Mouse (Mus musculus) forebrain, embryonic 14.5 days (tissue): ENCODE data around the gene Stat2. TPM values are rescaled to one million over a fixed set of nuclear protein-coding genes. Genes with fewer than 3 reads are reported as not detected.
A peak's percentile ranks its signal among the peaks of the same experiment; 100 is the strongest.

Experiments used
- ATAC-seq: fragments of 200-750 bp; cut with Nextera tagmentation; 2 replicates; pipeline ENCODE4 v1.8.0; 2017; ENCODE audit warnings: mild to moderate bottlenecking, moderate library complexity
- DNase-seq: peaks from one replicate; pipeline ENCODE4 v3.0.0-alpha.2; 2015; ENCODE audit warnings: low spot score
- H3K27ac ChIP-seq: fragments of 300-500 bp; sonication (generic); 2 replicates; pipeline ENCODE4 v1.5.1; 2014; ENCODE audit warnings: low read depth, mild to moderate bottlenecking, control low read depth, low read length, moderate library complexity
- H3K27me3 ChIP-seq: fragments of 300-500 bp; sonication (generic); replicated peaks from 2 replicates; pipeline ENCODE4 v1.6.1; 2014; ENCODE audit warnings: low read length, control low read depth, mixed read lengths; ENCODE audit not compliant: control insufficient read depth, insufficient read depth
- H3K36me3 ChIP-seq: fragments of 300-500 bp; sonication (generic); 2 replicates; pipeline ENCODE4 v1.6.1; 2014; ENCODE audit warnings: low read length, control low read depth; ENCODE audit not compliant: control insufficient read depth, insufficient read depth
- H3K4me1 ChIP-seq: fragments of 300-500 bp; sonication (generic); 2 replicates; pipeline ENCODE4 v1.6.1; 2014; ENCODE audit warnings: antibody characterized with exemption, low read length, control low read depth; ENCODE audit not compliant: control insufficient read depth, insufficient read depth
- H3K4me2 ChIP-seq: fragments of 300-500 bp; sonication (generic); 2 replicates; pipeline ENCODE4 v1.6.1; 2014; ENCODE audit warnings: mild to moderate bottlenecking, control low read depth, low read length
- H3K4me3 ChIP-seq: fragments of 300-500 bp; sonication (generic); 2 replicates; pipeline ENCODE4 v1.5.1; 2014; ENCODE audit warnings: low read depth, low read length, control low read depth
- H3K9ac ChIP-seq: fragments of 300-500 bp; sonication (generic); 2 replicates; pipeline ENCODE4 v1.6.1; 2014; ENCODE audit warnings: mild to moderate bottlenecking, low read length, control low read depth, moderate library complexity
- H3K9me3 ChIP-seq: fragments of 300-500 bp; sonication (generic); replicated peaks from 2 replicates; pipeline ENCODE4 v1.6.1; 2016; ENCODE audit warnings: low read length, control low read depth, mixed read lengths; ENCODE audit not compliant: control insufficient read depth
- WGBS: fragments of 180-500 bp; shearing (Covaris S2); extraction: QIAGEN DNeasy Blood & Tissue Kit; methylation state at CpG from one replicate; pipeline ENCODE4 v1.1.7; 2014; 5-methylcytosine and 5-hydroxymethylcytosine counted together
- polyA plus RNA-seq: library from polyadenylated mRNA; unstranded; fragments of >200 nt; fragmentation: Nextera tagmentation; extraction: Ambion mirVana; gene quantifications from 2 replicates; pipeline ENCODE4 v1.2.1, GENCODE M21; 2014

Gene Stat2
- polyA plus RNA-seq, 1 experiment from 2014 or later = 11.6 TPM

DNA sequence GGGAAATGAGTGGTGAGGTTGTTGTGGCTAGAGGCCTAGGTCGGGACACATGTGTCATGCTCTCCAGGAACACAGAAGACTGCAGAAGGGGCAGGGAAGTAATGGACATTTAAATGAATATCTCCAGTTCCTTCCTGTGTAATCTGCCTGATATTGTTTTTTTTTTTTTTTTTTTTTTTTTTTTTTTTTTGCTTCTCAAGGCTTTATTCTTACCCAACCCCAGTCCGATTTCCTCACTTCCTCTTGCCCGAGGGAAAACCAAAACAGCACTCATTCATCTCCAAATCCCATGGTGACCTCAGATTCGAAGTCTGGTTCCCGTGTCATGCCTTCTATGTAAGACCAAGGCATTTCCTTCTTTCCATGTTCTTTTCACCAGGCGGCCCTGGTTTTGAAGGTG, 27.9 kb downstream of the Stat2 start:
- Histone ChIP-seq H3K27ac (no peak overlapping the region), H3K4me3 (no peak overlapping the region), H3K4me2 (no peak overlapping the region), H3K36me3 (no peaks in the 10 kb centered on the region), H3K9ac (no peak overlapping the region), H3K27me3 (no peaks in the 10 kb centered on the region), H3K4me1 (peaks cover 10% of the 10 kb centered on the region), H3K9me3 (no peaks in the 10 kb centered on the region)
- ATAC-seq = no peak
- DNase-seq = no peak
- WGBS = 83% methylated on average over 6 of the region's 6 CpGs

GRCm38 (mm10) chr10:128298702-128299171, 28.4 kb downstream of the Stat2 start, which contains the start of gene Il23a:
TSS of gene Il23a (minus strand) at chr10:128298752.
- 85% methylated on average over 11 of the region's 11 CpGs for WGBS
- ATAC-seq (no peak), DNase-seq (no peak)
- Histone ChIP-seq H3K36me3 (no peaks in the 10 kb centered on the region), H3K4me3 (no peak within 1 kb of the TSS), H3K9me3 (no peaks in the 10 kb centered on the region), H3K4me1 (peaks cover 10% of the 10 kb centered on the region), H3K4me2 (no peak within 1 kb of the TSS), H3K27ac (no peak within 1 kb of the TSS), H3K27me3 (no peaks in the 10 kb centered on the region), H3K9ac (no peak within 1 kb of the TSS)

- Histone ChIP-seq H3K4me3 (peak overlapping the region; percentile 58), H3K9ac (peak overlapping the region; percentile 91), H3K27ac (peak overlapping the region; percentile 94; the same call in 1 of the 2 replicates), H3K4me2 (peak overlapping the region; percentile 77), H3K36me3 (0 out of 2 replicates have a peak, but pooled peaks cover 3% of the 10 kb centered on the region), H3K9me3 (no peaks in the 10 kb centered on the region), H3K4me1 (peaks cover 12% of the 10 kb centered on the region), H3K27me3 (no peaks in the 10 kb centered on the region)
- ATAC-seq = no peak
- WGBS = 39% methylated on average over 3 of the region's 3 CpGs
- no peak for DNase-seq
Measured at GRCm38 (mm10) chr10:128302357-128302756, 32.0 kb downstream of the Stat2 start.

GRCm38 (mm10) chr10:128302785-128303125, 32.4 kb downstream of the Stat2 start:
- ATAC-seq (peak; percentile 55), DNase-seq (no peak)
- H3K9me3 ChIP-seq = no peaks in the 10 kb centered on the region
- H3K36me3 ChIP-seq = 0 out of 2 replicates have a peak, but pooled peaks cover 3% of the 10 kb centered on the region
- H3K4me3 ChIP-seq = peak overlapping the region; percentile 58
- WGBS = under 1% methylated on average over 9 of the region's 9 CpGs
- H3K9ac ChIP-seq = peak overlapping the region; percentile 91
- H3K27me3 ChIP-seq = no peaks in the 10 kb centered on the region
- H3K4me1 ChIP-seq = peaks cover 12% of the 10 kb centered on the region
- H3K27ac ChIP-seq = peak overlapping the region; percentile 94
- peak overlapping the region; percentile 77 for H3K4me2 ChIP-seq

- H3K4me1 ChIP-seq = peaks cover 12% of the 10 kb centered on the region
- H3K36me3 ChIP-seq = peaks cover 4% of the 10 kb centered on the region
- ATAC-seq (peak; percentile 100), DNase-seq (peak; percentile 99)
- under 1% methylated on average over 37 of the region's 37 CpGs for WGBS
- H3K9ac ChIP-seq = peak within 1 kb of the TSS; percentile 91
- H3K27me3 ChIP-seq = no peaks in the 10 kb centered on the region
- peak within 1 kb of the TSS; percentile 58 for H3K4me3 ChIP-seq
- no peaks in the 10 kb centered on the region for H3K9me3 ChIP-seq
- H3K27ac ChIP-seq = peak within 1 kb of the TSS; percentile 94
- H3K4me2 ChIP-seq = peak within 1 kb of the TSS; percentile 77
Measured at GRCm38 (mm10) chr10:128303126-128304021, 33.0 kb downstream of the Stat2 start, which contains the start of gene Pan2. TSS of gene Pan2 (plus strand) at chr10:128303335.

DNA sequence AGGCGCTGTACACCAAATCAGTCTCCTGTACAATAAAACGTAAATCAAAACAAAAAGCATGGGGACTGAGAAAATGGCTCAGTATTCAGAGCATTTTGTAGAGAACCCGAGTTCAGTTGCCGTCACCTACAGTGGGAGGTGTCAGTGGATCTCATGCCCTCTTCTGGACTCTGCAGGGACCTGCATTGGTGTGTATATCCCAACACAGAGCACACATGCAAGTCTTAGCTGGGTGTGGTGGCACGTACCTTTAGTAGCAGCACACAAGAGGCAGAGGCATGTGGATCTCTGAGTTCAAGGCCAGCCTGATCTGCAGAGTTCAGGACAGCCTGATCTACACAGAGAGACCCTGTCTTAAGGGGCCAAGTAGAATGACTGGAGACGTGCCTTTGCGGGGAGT, 39.3 kb downstream of the Stat2 start:
- peaks cover 56% of the 10 kb centered on the region for H3K36me3 ChIP-seq
- ATAC-seq (no peak), DNase-seq (no peak)
- no peaks in the 10 kb centered on the region for H3K27me3 ChIP-seq
- no peak overlapping the region for H3K4me2 ChIP-seq
- H3K9me3 ChIP-seq = no peaks in the 10 kb centered on the region
- H3K4me3 ChIP-seq = no peak overlapping the region
- H3K4me1 ChIP-seq = no peaks in the 10 kb centered on the region; the same call in 1 of the 2 replicates
- no peak overlapping the region for H3K27ac ChIP-seq
- H3K9ac ChIP-seq = no peak overlapping the region
- WGBS = 86% methylated on average over 7 of the region's 7 CpGs

DNA sequence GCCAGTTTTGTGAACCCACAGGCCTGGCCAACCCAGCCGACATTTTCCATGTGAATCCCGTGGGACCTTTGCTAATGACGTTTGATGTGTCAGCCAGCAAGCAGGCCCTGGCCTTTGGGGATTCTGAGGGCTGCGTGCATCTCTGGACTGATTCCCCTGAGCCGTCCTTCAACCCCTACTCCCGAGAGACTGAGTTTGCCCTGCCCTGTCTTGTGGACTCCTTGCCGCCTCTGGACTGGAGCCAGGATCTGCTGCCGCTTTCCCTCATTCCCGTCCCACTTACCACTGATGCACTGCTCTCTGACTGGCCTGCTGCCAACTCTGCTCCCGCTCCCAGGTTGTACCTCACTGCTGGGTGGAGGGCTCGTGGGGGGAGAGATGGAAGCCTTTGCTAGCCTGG, 39.8 kb downstream of the Stat2 start:
- ATAC-seq = 0 out of 2 replicates have a peak, but pooled peaks have one; percentile 44
- Histone ChIP-seq H3K27ac (no peak overlapping the region), H3K9me3 (no peaks in the 10 kb centered on the region), H3K36me3 (peaks cover 61% of the 10 kb centered on the region), H3K9ac (no peak overlapping the region), H3K4me2 (no peak overlapping the region), H3K27me3 (no peaks in the 10 kb centered on the region), H3K4me1 (no peaks in the 10 kb centered on the region; the same call in 1 of the 2 replicates), H3K4me3 (no peak overlapping the region)
- WGBS = 37% methylated on average over 11 of the region's 11 CpGs
- peak; percentile 57 for DNase-seq

DNA sequence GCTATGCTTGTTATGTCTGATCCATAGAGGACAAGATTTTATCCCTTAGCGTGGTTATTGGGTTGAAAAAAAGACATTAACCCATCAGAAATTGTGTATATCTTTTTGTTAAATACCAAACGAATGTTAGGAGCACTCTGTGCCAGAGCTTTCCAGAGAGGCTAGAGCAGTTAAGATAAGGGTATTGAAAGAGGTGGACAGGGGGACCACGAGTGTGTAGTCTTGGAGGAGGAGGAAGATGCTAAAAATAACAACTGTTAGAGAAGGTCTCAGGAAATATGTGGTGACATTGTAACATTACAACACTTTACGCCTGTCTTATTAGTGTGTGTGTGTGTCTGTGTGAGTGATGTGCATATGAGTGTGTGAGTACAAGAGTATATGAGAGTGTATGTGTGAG, 40.5 kb downstream of the Stat2 start:
- H3K4me1 ChIP-seq = no peaks in the 10 kb centered on the region; the same call in 1 of the 2 replicates
- DNase-seq (no peak), ATAC-seq (no peak)
- H3K9me3 ChIP-seq = no peaks in the 10 kb centered on the region
- WGBS = 88% methylated on average over 4 of the region's 4 CpGs
- no peak overlapping the region for H3K27ac ChIP-seq
- H3K36me3 ChIP-seq = peaks cover 66% of the 10 kb centered on the region
- no peak overlapping the region for H3K4me2 ChIP-seq
- no peak overlapping the region for H3K4me3 ChIP-seq
- H3K9ac ChIP-seq = no peak overlapping the region
- no peaks in the 10 kb centered on the region for H3K27me3 ChIP-seq

GRCm38 (mm10) chr10:128315578-128315977, 45.2 kb downstream of the Stat2 start:
- 94% methylated on average over 8 of the region's 8 CpGs for WGBS

More at GRCm38 (mm10) chr10:128315578-128315977, 45.2 kb downstream of the Stat2 start:
- Histone ChIP-seq H3K9me3 (no peaks in the 10 kb centered on the region), H3K9ac (no peak overlapping the region), H3K4me1 (no peaks in the 10 kb centered on the region), H3K4me2 (no peak overlapping the region), H3K4me3 (no peak overlapping the region), H3K27ac (no peak overlapping the region), H3K36me3 (peaks cover 87% of the 10 kb centered on the region), H3K27me3 (no peaks in the 10 kb centered on the region)
- DNase-seq (no peak), ATAC-seq (no peak)
